Mouse (Mus musculus): ENCODE results near the gene Chsy1.

DNA sequence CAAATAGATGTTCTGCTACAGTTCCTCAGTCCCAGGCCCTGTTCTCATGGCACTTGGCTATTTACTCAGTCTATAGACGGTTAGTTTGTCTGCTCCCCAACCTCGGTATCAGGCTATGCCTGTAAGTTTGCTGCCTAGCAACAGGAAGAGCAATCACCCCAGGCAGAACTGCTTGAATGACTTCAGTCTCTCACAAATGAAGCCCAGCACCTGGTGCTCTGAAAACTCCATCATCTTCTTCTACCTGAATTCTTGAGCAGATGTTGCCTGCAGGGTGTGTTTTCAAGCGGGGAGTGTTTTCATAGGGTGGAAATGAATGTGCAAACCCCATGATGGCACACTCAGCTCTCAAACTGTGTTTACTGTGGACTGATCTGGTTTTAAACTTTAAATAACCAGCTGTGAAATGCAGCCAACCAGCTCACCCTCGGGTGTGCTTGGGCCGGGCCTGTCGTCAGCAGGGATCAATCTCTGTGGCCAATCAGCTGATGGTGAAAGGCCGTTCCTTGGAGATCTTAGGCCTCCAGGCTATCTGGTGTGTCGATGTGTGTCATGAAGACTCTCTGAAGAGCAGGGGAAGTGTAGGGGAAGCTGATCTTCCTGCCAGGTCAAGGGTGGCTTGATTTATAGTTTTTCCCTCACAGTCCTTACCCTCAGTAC, 91.6 kb downstream of the Chsy1 start:
- TF ChIP-seq EP300 (IDR thresholded peaks at IDR 0.05) (no peak), CTCF (IDR thresholded peaks at IDR 0.05) (no peak)
